Mouse (Mus musculus) cerebellum, adult 2 months (tissue): ENCODE results near the gene Immp2l.

ENCODE experiments used
- CTCF ChIP-seq: fragments of 200-500 bp; IDR thresholded peaks from 2 replicates; pipeline ENCODE4 v1.5.1; 2011; ENCODE audit warnings: low read depth, mild to moderate bottlenecking, control low read depth, low read length, moderate library complexity, borderline replicate concordance; ENCODE audit not compliant: insufficient read depth
- POLR2A ChIP-seq: fragments of 200-500 bp; IDR thresholded peaks from 2 replicates; pipeline ENCODE4 v1.6.1; 2011; ENCODE audit warnings: low read length, control low read depth, borderline replicate concordance; ENCODE audit not compliant: insufficient read depth

GRCm38 (mm10) chr12:41710608-41711007, 686.7 kb downstream of the Immp2l start:
- no peak for TF ChIP-seq CTCF
- TF ChIP-seq POLR2A: no peak
